Mouse (Mus musculus) CD8-positive naive resting alpha-beta T cell, adult 2 months (primary cell): ENCODE measurements around the gene Rap2b.

ENCODE experiments used
- DNase-seq, 2 experiments: peaks; one replicate each; pipeline ENCODE4 v3.0.0; 2022; ENCODE audit warnings: low read depth in 2 of 2, low spot score in 2 of 2

Rap2b gene

DNA sequence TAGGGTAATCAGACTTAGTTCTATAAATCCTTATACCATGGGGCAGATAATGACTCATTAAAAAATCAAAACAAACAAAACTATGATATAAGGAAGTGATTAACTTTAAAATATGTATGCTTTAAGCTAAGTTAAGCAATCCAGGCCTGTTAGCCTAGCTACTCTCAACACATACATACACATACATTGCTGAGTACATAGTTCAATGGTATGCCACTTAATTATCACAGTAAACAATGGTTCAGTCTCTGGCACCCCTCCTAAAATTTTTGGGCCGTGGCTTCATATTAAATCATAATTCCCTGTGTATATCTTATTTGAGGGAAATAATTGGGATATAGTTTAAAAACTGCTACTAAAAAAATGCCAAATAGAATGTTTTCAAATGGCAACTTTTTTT lies at the start of gene Rap2b:
Gene Rap2b, plus strand, starts transcription at position 301 of the 400 bp plus-strand sequence.
- no peak for DNase-seq

GRCm38 (mm10) chr3:61315002-61315401 lies 46.4 kb upstream of the Rap2b start:
- DNase-seq, result no peak

DNA sequence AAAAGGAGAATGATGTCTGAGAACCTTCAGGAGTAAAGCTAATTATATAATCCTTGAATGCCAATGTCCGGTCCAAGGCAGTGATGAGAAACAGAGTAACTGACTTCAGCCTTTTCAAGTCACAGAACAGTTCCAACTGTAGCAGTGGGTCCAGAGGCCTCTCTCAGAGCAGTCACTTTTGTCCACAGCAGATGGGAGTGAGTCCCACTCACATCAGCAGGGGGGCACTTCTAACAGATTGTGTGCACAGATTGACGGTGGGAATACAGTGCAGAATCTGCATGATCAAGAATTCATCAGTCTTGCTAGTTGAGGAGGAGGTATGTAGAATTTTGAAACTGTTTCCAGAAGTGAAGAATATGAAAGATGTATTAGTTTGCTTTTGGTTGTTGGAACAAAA lies 41.4 kb upstream of the Rap2b start:
- no peak for DNase-seq

DNA sequence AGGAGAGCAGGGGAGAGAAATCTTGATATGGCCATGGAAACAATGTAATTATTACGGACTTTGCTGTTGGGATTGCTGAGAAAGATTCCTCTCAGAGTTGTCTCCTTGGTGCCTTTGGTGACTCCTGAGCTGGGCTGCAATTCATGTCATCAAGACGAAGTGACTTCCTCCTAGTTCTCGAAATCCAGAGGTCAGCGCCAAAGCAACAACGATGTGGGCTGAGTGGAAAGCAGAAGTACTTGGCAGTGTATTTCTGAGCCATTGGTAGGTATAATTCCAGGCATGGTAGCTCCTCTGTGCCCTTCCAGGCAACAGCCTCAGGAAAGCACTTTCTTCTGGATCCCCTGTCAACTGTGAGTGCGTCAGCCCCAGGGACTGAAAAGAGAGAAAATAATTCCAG lies 39.8 kb upstream of the Rap2b start:
- no peak for DNase-seq

GRCm38 (mm10) chr3:61336205-61336604 lies 25.2 kb upstream of the Rap2b start:
- no peak for DNase-seq

DNA sequence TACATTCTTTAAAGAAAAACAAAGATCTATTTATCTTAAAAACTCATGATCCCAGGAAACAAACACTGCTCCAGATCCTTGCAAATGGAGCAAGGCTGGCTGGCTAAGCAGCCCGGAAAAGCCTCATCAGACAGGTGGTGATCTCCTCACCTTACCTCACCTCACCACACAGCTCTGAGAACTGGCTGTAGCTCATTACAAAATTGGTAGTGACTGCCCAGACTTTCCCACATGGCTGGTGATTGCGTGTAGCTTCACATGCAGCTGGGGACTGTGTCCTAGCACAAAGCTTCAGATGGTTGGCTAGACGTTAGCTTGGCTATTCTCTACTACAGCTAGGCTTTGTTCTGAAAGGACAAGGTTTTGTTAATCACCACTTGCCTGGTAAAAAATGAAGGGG lies 24.2 kb upstream of the Rap2b start:
- DNase-seq, result no peak

DNA sequence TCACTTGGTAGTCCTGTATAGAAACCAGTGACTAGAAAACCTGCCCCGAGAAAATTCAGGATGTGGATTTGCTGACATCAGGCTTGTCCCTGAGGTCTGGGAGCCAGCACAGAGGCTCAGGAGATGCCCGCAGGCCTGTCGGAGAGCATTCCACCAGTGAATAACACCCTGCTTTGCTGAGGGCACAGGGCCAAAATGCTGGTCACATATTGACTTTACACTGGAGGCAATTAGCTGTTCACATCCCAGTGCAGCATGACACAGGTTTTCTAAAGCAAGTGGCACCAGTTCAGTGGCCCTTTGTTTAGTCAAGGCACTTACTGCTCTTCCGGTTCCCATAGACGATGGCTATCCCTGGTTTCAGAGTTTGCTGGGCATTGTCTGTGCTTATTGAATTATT lies 21.1 kb upstream of the Rap2b start:
- DNase-seq, result no peak

DNA sequence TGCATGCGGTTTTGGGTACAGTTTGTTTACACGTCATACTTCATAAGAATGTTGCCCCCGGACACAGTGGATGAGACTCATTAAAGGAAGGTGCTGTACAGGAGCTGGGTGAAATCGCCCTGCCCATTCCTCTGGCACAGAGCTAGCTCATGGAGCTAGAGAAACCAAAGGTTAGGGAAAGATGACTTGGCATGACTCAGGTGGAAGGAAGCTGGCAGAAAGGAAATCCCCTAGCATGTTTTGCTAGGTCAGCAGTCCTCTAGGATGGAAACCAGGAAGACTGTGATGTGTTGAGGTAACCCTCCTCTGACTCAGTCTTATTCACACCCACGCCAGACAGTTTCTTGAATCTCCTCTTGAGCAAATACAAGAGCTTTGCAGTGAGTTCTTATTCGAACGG lies 17.4 kb upstream of the Rap2b start:
- DNase-seq, result no peak

GRCm38 (mm10) chr3:61345636-61346035 lies 15.8 kb upstream of the Rap2b start:
- no peak for DNase-seq

GRCm38 (mm10) chr3:61348036-61348614 lies 13.3 kb upstream of the Rap2b start:
- DNase-seq, result no peak

DNA sequence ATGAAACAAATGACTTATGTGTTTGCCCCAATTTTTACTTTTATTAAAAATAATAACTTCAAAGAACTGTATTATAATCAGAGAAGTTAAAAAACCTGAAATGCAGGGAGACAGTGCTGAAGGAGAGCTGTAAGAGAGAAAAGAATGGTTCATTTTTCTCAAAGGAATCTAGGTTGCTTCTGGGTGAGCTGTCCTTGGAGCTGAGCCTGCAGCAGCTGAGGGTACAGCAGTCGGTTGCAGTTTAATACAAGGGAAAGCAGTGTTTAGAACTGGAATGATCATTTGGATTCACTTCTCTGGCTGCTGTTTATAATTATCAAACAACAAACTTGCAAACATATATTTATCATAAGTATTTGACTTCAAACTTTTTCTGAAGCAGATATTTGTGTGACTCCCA lies 12.0 kb upstream of the Rap2b start:
- no peak for DNase-seq

DNA sequence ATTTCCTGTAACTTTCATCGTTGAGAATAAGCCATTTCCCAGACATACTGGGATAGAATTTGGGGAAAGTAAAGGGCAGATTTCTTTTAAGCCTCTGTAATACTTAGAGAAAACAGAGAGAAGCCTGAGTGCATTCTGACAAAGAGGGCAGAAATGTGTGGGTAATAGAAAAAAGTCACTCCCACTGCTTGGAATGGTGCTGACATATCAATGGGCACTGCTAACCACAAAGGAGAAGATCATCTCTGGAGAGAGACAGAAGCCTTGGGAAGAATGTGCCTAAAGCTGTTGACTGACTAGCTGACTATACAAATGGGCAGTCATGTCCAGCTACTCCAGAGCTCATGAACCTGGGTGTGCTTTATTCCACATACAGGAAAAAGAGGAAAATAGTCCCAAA lies 6.0 kb upstream of the Rap2b start:
- DNase-seq, result no peak

- DNase-seq, result no peak
Observed at GRCm38 (mm10) chr3:61358107-61358506, 3.3 kb upstream of the Rap2b start.

- no peak for DNase-seq
Observed at GRCm38 (mm10) chr3:61358756-61359293, 2.6 kb upstream of the Rap2b start.

DNA sequence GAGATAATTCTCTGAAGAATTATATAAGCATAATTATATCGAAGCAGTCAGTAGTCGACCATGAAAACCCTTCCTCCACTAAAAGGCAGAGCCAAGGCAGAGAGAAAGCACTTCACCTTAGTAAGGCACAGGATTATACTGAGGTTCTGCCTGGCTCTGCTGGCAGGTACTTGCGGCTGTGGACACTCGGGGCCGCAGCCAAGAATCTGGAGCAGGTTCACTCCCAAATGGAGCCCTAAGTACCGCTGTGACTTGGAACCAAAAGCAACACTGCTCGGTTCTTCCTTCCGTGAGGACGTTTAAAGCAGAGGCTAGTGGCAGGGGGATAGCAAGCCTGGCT lies 1.4 kb downstream of the Rap2b start:
- no peak for DNase-seq

DNA sequence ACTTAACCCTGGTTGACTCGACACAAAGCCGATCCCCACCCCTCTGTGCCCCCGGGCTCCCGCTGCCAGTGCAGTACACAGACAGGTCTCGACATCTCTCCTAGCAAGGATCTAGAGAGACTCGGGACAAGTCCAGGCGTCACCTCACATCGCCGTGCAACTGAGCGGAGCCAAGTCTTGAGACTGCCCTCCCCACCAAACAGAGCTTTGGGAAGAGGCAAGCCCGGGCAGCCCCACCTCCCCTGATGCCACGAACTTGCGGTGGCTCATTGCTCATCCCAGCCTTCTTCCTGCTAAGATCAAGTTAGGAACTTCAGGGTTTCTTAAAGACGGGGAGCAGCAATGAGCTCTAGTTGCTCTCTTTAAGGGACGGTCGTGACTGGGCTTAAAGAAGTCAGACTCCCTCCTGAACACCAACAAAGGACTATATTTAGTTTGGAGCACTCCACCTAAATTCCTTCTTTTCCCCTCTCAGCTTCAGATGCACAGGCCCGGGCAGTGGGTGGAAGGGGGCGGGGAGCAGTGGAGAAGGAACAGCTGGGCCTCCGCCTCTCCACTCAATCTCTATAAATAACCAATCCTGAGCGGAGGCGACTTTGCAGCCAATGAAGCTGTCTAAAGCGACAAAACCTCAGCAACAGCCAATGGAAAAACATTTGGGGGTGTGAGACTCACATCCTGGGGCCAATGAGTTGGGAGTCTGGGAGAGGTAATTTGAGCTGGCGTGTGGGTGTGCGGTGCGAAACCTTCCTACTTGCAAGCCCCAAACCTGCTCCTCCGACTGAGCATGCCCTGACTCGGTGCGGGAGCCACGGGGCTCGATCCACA lies 1.9 kb downstream of the Rap2b start:
- peak; percentile 72 to 75 for DNase-seq

- peak; percentile 89 to 90 for DNase-seq
Observed at GRCm38 (mm10) chr3:61363989-61364660, 2.7 kb downstream of the Rap2b start.

- DNase-seq, result no peak
Observed at GRCm38 (mm10) chr3:61364661-61364977, 3.2 kb downstream of the Rap2b start.

- DNase-seq, result peak; percentile 19 to 30
Observed at GRCm38 (mm10) chr3:61364978-61365778, 3.7 kb downstream of the Rap2b start.

GRCm38 (mm10) chr3:61365779-61366373 lies 4.4 kb downstream of the Rap2b start, which contains the start of gene B430305J03Rik:
TSS of gene B430305J03Rik (minus strand) at chr3:61365951.
- DNase-seq, result peak in 1 of 2 experiments; percentile 25

- DNase-seq, result no peak
Observed at GRCm38 (mm10) chr3:61368446-61368845, 7.0 kb downstream of the Rap2b start.
